Mouse (Mus musculus): Measurements from ENCODE around the gene Txndc2. TPM values are rescaled to one million over a fixed set of nuclear protein-coding genes. Genes with fewer than 3 reads are reported as not detected.
"Not testable (repeated sequence)": the region's sequence is repeated elsewhere in the genome, so short reads cannot be mapped to it uniquely, and the experiment has no call there.

Gene Txndc2
- polyA plus RNA-seq, 1 experiment from 2014 or later = 0.18 TPM

DNA sequence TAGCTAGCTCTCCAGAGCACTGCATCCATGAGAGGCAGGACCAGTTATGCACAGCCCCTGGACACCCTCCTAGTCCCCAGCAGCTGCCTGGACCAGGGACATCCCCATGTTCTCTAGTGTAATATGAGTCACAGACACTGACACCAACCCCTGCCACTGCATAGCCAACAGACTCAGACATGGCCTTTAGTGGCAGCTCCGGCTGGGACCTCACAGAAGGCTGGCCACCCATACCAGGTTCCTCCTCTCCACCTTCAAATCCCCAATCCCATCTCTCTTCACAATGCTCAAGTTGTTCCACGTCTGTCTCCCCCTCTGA lies 7.2 kb upstream of the Txndc2 start:
- H3K9me3 ChIP-seq = no peaks in the 10 kb centered on the region
- WGBS = 97% methylated on average over 2 of the region's 2 CpGs
- no peak; the same call in 1 of the 2 replicates for ATAC-seq (ENCODE audit: low FRiP score)
- peaks cover 28% of the 10 kb centered on the region for H3K36me3 ChIP-seq
- no peaks in the 10 kb centered on the region; the same call in 1 of the 2 replicates for H3K4me1 ChIP-seq (replicated peaks)
- H3K4me3 ChIP-seq = no peak overlapping the region
- no peak overlapping the region for H3K9ac ChIP-seq
- H3K27ac ChIP-seq = no peak overlapping the region
- no peaks in the 10 kb centered on the region for H3K27me3 ChIP-seq
- no peak overlapping the region for H3K4me2 ChIP-seq

DNA sequence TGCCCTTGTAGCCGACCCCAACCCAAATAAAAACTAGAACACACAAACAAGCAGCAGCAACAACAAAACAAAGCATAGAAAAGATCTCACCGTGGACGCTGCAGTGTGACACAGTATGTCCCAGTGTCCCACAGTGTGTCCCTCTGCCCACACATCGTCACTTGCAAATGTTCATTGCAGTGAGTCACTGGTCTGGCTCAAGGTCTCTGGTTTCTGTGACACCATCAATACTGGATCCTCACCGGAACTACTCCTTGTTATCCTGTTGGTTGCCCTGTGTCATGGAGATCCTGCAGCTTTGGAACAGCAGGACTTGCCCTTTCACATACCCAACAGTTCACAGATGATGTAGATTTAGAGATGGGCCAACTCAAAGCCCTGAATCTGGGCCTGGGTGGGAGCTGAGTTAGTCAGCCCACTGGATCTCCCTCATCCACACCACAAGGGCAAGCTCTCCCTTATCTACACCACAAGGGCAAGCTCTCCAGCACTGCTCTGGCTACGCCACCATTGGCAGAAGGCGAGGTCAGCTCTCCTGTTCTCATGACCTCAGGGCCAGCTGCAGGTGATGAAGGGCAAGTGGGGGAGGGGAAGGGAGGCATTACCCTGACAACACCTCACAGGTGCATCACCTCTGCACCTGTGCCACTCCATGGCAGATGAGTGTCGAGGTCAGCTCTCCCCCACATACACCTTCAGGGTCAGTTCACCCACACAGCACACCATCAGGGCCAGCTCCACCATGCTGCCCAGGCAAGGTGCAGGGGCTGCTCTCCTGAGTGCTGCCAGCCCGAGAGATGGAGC lies 6.6 kb upstream of the Txndc2 start:
- WGBS = 86% methylated on average over 9 of the region's 9 CpGs

DNA sequence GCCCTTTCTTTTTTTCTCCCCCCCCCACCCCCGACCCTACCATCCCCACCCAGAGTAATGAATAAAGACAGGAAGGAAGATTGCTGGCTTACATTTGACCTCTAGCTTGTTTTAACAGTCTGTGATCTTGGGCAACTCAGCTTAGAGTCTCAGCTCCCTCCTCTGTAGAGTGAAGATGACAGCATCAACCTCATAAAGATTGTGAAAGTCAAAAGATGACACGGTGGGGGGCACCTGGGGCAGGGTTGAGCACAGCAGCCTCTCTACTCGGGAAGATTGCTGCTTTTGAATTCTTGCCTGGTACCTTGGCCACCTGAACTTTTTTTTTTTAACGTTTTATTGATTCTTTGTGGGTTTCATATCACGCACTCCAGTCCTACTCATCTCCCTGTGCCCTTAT lies 6.0 kb upstream of the Txndc2 start:
- Histone ChIP-seq H3K4me2 (no peak overlapping the region), H3K27me3 (no peaks in the 10 kb centered on the region), H3K4me1 (replicated peaks) (peaks cover 9% of the 10 kb centered on the region), H3K36me3 (peaks cover 20% of the 10 kb centered on the region), H3K9ac (no peak overlapping the region), H3K27ac (no peak overlapping the region), H3K4me3 (no peak overlapping the region), H3K9me3 (no peaks in the 10 kb centered on the region)
- 64% methylated on average over 5 of the region's 5 CpGs for WGBS
- ATAC-seq (ENCODE audit: low FRiP score) = no peak

More for the DNA sequence above, 6.6 kb upstream of the Txndc2 start:
- peak; percentile 44; the same call in 1 of the 2 replicates for ATAC-seq (ENCODE audit: low FRiP score)
- Histone ChIP-seq H3K4me3 (no peak overlapping the region), H3K9me3 (no peaks in the 10 kb centered on the region), H3K9ac (no peak overlapping the region), H3K27ac (no peak overlapping the region), H3K4me1 (replicated peaks) (peaks cover 3% of the 10 kb centered on the region), H3K27me3 (no peaks in the 10 kb centered on the region), H3K36me3 (peaks cover 25% of the 10 kb centered on the region), H3K4me2 (no peak overlapping the region)

DNA sequence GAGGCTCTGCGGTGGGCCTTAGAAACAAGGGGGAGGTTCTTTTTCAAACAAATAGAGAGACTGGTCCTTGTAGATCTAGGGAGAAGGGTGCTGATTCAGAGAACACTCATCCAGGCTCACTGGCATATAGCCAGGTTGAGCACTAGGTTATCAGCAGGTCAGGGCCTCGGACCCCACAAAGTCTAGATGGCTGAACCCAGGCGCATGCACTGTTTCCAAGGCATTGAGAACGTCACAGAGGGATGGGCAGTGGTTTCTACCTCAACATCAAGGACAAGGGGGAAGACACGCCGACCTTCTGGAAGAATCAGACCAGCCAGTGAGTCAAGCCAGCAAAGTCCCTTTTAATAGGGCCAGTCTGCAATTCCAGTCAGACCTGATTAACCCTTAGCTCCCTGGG lies 5.3 kb upstream of the Txndc2 start:
- no peak for ATAC-seq (ENCODE audit: low FRiP score)
- H3K27ac ChIP-seq = no peak overlapping the region
- peaks cover 14% of the 10 kb centered on the region for H3K36me3 ChIP-seq
- no peaks in the 10 kb centered on the region for H3K9me3 ChIP-seq
- H3K4me2 ChIP-seq = no peak overlapping the region
- no peak overlapping the region for H3K9ac ChIP-seq
- H3K4me3 ChIP-seq = no peak overlapping the region
- H3K27me3 ChIP-seq = no peaks in the 10 kb centered on the region
- WGBS = 82% methylated on average over 6 of the region's 6 CpGs
- peaks cover 16% of the 10 kb centered on the region for H3K4me1 ChIP-seq (replicated peaks)

DNA sequence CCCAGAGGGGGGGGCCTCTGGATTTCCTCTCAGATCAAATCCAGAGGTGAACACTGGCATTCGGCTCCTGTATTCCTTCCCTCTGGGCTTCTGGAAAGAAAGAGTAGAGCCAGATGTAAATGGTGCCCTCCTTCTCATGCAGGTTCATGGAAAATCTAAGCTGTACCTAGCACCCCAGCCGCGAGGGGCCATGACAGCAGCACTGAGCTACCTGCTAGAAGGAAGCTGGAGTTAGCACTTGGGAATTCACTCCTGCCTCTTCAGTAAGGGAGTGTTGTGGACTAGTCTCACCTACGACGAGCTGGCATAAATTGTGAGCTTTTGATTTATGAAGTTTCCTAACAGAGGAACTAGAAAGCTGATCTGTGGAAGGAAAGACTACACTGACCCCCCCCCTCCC lies 1.6 kb upstream of the Txndc2 start:
- Histone ChIP-seq H3K9me3 (no peaks in the 10 kb centered on the region), H3K27ac (peak overlapping the region; percentile 70; the same call in 1 of the 2 replicates), H3K9ac (no peak overlapping the region), H3K4me2 (no peak overlapping the region), H3K4me1 (replicated peaks) (peaks cover 16% of the 10 kb centered on the region), H3K4me3 (no peak overlapping the region), H3K36me3 (no peaks in the 10 kb centered on the region), H3K27me3 (no peaks in the 10 kb centered on the region)
- ATAC-seq (ENCODE audit: low FRiP score) = no peak
- WGBS = 86% methylated on average over 5 of the region's 5 CpGs

DNA sequence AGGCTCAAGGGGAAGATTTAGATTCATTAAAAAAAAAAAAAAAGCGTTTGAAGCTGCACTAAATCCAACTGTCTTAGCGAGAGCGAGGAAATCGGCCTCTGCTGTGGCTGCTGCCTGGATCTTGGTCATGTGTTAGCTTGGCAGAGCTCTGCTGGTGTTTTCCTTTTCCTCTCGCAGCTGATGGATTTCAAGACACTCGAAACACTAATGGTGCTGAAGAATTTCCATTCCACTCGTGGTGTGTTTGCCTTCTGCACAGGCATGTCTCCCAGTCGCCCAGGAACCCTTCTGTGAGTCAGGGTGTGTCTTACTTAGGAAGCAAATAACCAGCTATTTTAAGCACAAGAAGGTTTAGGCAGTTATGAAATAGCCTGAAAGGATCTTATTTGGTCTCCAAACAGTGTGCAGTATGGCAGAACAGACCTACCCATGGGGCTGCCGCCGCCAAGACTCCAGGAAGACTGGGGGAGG lies 1.1 kb upstream of the Txndc2 start:
- H3K4me1 ChIP-seq (replicated peaks) = peaks cover 16% of the 10 kb centered on the region
- H3K27ac ChIP-seq = peak overlapping the region; percentile 70
- H3K4me3 ChIP-seq = no peak overlapping the region
- 0 out of 2 replicates have a peak, but pooled peaks have one; percentile 9 for ATAC-seq (ENCODE audit: low FRiP score)
- no peaks in the 10 kb centered on the region for H3K9me3 ChIP-seq
- 0 out of 2 replicates have a peak overlapping the region, but pooled peaks have one; percentile 10 for H3K4me2 ChIP-seq
- H3K9ac ChIP-seq = no peak overlapping the region
- no peaks in the 10 kb centered on the region for H3K36me3 ChIP-seq
- no peaks in the 10 kb centered on the region for H3K27me3 ChIP-seq
- 61% methylated on average over 10 of the region's 10 CpGs for WGBS

DNA sequence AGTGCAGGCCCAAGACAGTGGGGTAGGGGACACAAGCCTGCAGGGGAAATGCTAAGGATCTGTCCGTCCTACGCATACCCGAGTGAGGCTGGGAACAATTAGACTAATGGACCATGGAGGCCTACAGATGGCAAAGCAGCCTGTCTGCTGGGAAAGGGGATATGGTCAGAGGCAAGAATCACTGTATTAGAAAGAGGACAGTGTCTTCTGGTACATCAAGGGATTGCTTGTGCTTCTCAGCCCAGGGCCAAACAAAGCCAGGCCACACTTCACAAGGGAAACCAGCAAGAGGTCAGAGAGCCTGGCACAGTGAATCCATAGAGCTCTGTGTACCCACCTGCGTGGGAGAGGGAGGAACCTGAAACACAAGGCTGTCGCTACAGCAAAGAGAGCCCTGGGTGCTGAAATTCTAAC lies 617 bp upstream of the Txndc2 start:
- Histone ChIP-seq H3K27ac (peak overlapping the region; percentile 70), H3K4me2 (no peak overlapping the region), H3K27me3 (no peaks in the 10 kb centered on the region), H3K9ac (no peak overlapping the region; the same call in 1 of the 2 replicates), H3K4me3 (no peak overlapping the region), H3K4me1 (replicated peaks) (peaks cover 16% of the 10 kb centered on the region), H3K9me3 (no peaks in the 10 kb centered on the region), H3K36me3 (no peaks in the 10 kb centered on the region)
- WGBS = 25% methylated on average over 5 of the region's 5 CpGs
- ATAC-seq (ENCODE audit: low FRiP score) = peak; percentile 39; the same call in 1 of the 2 replicates

DNA sequence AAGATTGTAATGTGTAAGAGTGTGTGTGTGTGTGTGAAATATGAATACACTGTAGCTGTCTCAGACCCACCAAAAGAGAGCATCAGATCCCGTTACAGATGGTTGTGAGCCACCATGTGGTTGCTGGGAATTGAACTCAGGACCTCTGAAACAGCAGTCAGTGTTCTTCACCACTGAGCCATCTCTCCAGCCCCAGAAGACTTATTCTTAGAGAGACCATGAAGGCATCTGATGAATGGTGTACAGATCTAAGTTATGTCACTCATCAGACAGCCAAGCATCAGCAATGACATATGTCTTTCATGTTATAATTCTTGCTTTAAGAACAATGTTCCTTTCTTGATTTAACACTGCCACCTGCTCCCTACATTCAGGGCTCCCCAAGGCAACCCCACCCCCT lies 2.8 kb downstream of the Txndc2 start:
- no peak overlapping the region for H3K9ac ChIP-seq
- H3K27ac ChIP-seq = no peak overlapping the region
- H3K27me3 ChIP-seq = no peaks in the 10 kb centered on the region
- H3K4me3 ChIP-seq = no peak overlapping the region
- no peaks in the 10 kb centered on the region for H3K9me3 ChIP-seq
- H3K4me1 ChIP-seq (replicated peaks) = peaks cover 16% of the 10 kb centered on the region
- ATAC-seq (ENCODE audit: low FRiP score) = no peak
- no peaks in the 10 kb centered on the region for H3K36me3 ChIP-seq
- no peak overlapping the region for H3K4me2 ChIP-seq
- WGBS = 92% methylated on average over 1 of the region's 1 CpGs

DNA sequence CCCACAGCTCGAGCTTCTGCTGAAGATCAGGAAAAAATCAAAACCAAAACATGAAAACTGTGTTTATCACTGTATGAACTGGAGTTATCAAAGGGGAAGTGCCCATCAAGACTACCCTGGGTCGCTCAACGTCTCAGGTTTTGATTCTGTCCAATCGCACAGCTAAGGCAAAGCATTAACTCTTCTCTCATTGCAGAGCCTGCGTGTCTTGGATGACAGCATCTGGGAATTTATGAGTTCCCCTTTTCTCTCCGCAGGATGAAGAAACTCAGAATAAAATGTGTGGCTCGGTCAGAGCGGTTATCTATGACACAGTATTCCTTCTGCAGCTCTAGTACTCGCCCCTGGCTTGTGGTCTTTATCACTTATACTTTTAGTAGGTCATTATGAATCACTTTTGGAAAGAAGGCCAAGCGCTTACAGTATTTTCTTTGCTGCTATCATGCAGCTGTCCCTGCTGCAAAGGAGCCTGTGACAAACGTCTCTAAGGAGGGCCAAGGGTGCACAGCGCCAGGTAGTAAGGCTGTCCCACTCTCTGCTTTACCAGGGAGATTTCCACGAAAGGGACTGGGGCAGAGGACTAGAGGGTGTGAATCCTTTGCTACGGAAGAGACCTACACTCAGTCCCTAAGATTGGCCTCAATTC lies 6.1 kb downstream of the Txndc2 start:
- no peak overlapping the region for H3K4me3 ChIP-seq
- ATAC-seq (ENCODE audit: low FRiP score) = no peak
- H3K9ac ChIP-seq = no peak overlapping the region
- WGBS = 81% methylated on average over 14 of the region's 14 CpGs
- H3K4me1 ChIP-seq (replicated peaks) = no peaks in the 10 kb centered on the region
- no peak overlapping the region for H3K4me2 ChIP-seq
- H3K9me3 ChIP-seq = no peaks in the 10 kb centered on the region
- H3K36me3 ChIP-seq = no peaks in the 10 kb centered on the region
- H3K27me3 ChIP-seq = no peaks in the 10 kb centered on the region
- H3K27ac ChIP-seq = no peak overlapping the region

DNA sequence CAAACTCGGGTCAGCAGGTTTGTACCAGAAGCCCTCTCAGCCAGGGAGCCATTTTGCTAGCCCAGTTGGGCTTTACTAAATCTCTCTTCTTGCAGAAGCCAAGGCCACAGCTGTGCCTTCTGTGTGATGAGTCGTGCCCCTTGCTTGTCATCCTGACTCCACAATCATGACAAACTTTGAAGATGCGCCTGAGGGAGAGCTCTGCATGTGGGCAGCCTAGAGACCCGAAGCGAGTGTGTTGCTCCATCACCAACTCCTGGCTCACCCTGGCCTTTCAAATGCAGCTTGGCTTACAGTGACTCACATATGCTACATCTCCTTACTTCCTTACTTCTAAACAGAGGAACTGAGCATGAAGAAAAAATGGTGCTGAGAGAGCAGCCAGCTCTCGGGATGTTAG lies 12.0 kb downstream of the Txndc2 start:
- Histone ChIP-seq H3K4me2 (no peak overlapping the region), H3K27me3 (no peaks in the 10 kb centered on the region), H3K9ac (no peak overlapping the region), H3K27ac (no peak overlapping the region), H3K9me3 (no peaks in the 10 kb centered on the region), H3K4me1 (replicated peaks) (no peaks in the 10 kb centered on the region), H3K4me3 (no peak overlapping the region), H3K36me3 (no peaks in the 10 kb centered on the region)
- 86% methylated on average over 6 of the region's 6 CpGs for WGBS
- ATAC-seq (ENCODE audit: low FRiP score) = no peak

DNA sequence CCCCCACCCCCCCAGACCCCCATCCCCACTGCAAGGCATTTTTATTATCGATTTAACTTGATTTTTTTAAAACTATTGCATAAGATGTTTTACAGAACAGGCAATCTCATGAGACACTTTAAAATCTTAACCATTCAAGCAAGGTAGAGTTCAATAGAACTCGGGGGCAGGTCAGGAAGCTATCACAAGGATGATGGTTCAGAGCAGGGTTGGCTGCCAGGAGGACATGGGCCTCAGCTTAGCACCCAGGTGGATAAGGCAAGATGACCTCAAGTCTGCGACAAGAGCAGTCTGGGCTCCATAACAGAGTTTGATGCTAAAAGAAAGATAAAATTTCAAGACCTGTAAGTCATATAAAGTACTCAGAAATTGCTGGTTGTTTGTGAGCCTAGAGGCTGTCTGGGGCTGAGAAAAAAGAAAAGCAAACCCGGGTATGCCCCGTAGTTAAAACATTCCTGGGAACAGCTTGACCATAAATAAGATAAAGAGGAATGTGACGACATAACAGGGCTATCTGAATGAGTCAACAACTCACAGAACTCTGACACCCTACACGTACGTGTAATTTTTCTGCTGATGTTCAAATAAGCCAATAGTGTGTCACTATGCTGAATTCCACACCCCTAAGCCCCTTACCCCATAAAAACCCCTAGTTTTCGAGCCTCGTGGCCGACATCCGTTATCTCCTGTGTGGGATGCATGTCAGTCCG lies 13.0 kb downstream of the Txndc2 start:
- H3K4me1 ChIP-seq (replicated peaks); H3K36me3 ChIP-seq; H3K4me3 ChIP-seq; H3K9me3 ChIP-seq; H3K9ac ChIP-seq; H3K4me2 ChIP-seq; H3K27ac ChIP-seq; H3K27me3 ChIP-seq; ATAC-seq (ENCODE audit: low FRiP score): not testable (repeated sequence)
- WGBS = 87% methylated on average over 13 of the region's 13 CpGs

DNA sequence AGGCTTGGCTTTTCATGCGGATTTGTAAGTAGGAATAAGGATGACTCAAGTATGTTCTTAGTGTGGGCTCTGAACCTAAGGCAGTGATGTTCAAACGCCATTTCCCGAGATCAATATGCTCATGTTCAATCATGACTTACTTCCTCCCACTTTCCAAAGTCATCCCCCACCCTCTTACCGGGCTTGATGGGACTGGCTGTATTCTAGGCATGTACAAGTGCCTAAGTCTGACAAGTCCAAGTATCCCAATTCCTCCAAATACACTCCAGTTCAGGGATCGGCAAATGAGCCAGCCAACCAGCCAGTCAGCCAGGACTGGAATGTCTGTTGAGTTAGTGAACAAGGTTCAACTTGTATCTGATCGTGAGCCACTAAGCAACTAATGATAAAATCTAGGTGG lies 15.7 kb downstream of the Txndc2 start:
- H3K4me3 ChIP-seq = no peak overlapping the region
- 0 out of 2 replicates have a peak, but pooled peaks cover 3% of the 10 kb centered on the region for H3K9me3 ChIP-seq
- no peak overlapping the region for H3K4me2 ChIP-seq
- no peaks in the 10 kb centered on the region for H3K27me3 ChIP-seq
- no peak overlapping the region for H3K9ac ChIP-seq
- no peak for ATAC-seq (ENCODE audit: low FRiP score)
- H3K4me1 ChIP-seq (replicated peaks) = no peaks in the 10 kb centered on the region
- no peaks in the 10 kb centered on the region for H3K36me3 ChIP-seq
- 91% methylated on average over 6 of the region's 6 CpGs for WGBS
- no peak overlapping the region for H3K27ac ChIP-seq
